Mouse (Mus musculus) testis, postnatal 14 days (tissue): ENCODE results near the gene Pcdh7.
"Not testable (repeated sequence)": the region's sequence is repeated elsewhere in the genome, so short reads cannot be mapped to it uniquely, and the experiment has no call there.

Source experiments
- DNase-seq: peaks from one replicate; pipeline ENCODE4 v3.0.0; 2021; ENCODE audit warnings: low spot score

Gene Pcdh7

GRCm38 (mm10) chr5:58118930-58119611 is 401.3 kb downstream of the Pcdh7 start:
- DNase-seq, result no peak

GRCm38 (mm10) chr5:58143897-58144296 is 426.1 kb downstream of the Pcdh7 start:
- DNase-seq, result no peak

- no peak for DNase-seq
Observed at GRCm38 (mm10) chr5:58153966-58154365, 436.2 kb downstream of the Pcdh7 start.

- DNase-seq, result no peak
Observed at GRCm38 (mm10) chr5:58172218-58172617, 454.5 kb downstream of the Pcdh7 start.

- DNase-seq, result not testable (repeated sequence)
Observed at GRCm38 (mm10) chr5:58174335-58174734, 456.6 kb downstream of the Pcdh7 start.

- no peak for DNase-seq
Observed at GRCm38 (mm10) chr5:58175532-58175931, 457.8 kb downstream of the Pcdh7 start.
